Mouse (Mus musculus) adrenal gland, adult 18-20 months (tissue): Measurements from ENCODE around the gene Fbxw2. TPM values are rescaled to one million over a fixed set of nuclear protein-coding genes. Genes with fewer than 3 reads are reported as not detected.
"Not testable (repeated sequence)": the region's sequence is repeated elsewhere in the genome, so short reads cannot be mapped to it uniquely, and the experiment has no call there.

Experiments
- DNase-seq, 2 experiments: peaks; one replicate each; pipeline ENCODE4 v3.0.0; 2021 to 2022; ENCODE audit warnings: low spot score in 2 of 2
- total RNA-seq, 2 experiments: library from RNA; stranded (reverse); gene quantifications; 1 replicate in 1 of 2; 2 replicates in 1 of 2; pipeline ENCODE4 v1.2.3; 2021

The Fbxw2 gene
- total RNA-seq, 2 experiments from 2014 or later: 66.5 to 68.9 TPM

GRCm38 (mm10) chr2:34815893-34816292 is 10.2 kb downstream of the Fbxw2 start:
- not testable (repeated sequence) for DNase-seq

GRCm38 (mm10) chr2:34812706-34813105 is 13.4 kb downstream of the Fbxw2 start:
- no peak for DNase-seq

GRCm38 (mm10) chr2:34810775-34811174 is 15.3 kb downstream of the Fbxw2 start:
- no peak for DNase-seq

GRCm38 (mm10) chr2:34809568-34809967 is 16.5 kb downstream of the Fbxw2 start:
- no peak for DNase-seq

GRCm38 (mm10) chr2:34808057-34808456 is 18.1 kb downstream of the Fbxw2 start:
- no peak for DNase-seq

- no peak for DNase-seq
Observed at GRCm38 (mm10) chr2:34805364-34805950, 20.7 kb downstream of the Fbxw2 start.

- DNase-seq: no peak
Observed at GRCm38 (mm10) chr2:34804815-34805214, 21.3 kb downstream of the Fbxw2 start.

GRCm38 (mm10) chr2:34804172-34804571 is 21.9 kb downstream of the Fbxw2 start:
- DNase-seq: no peak

- DNase-seq: no peak
Observed at GRCm38 (mm10) chr2:34803746-34804145, 22.4 kb downstream of the Fbxw2 start.

- peak in 1 of 2 experiments; percentile 33 for DNase-seq
Observed at GRCm38 (mm10) chr2:34802565-34803245, 23.4 kb downstream of the Fbxw2 start.

GRCm38 (mm10) chr2:34801516-34802482 is 24.3 kb downstream of the Fbxw2 start:
- peak; percentile 90 to 94 for DNase-seq

GRCm38 (mm10) chr2:34800371-34800770 is 25.7 kb downstream of the Fbxw2 start:
- no peak for DNase-seq

GRCm38 (mm10) chr2:34799357-34800256 is 26.5 kb downstream of the Fbxw2 start, which contains the start of gene Rabepk:
Rabepk (minus strand) TSS chr2:34799912.
- peak; percentile 70 to 80 for DNase-seq

GRCm38 (mm10) chr2:34795426-34795825 is 30.7 kb downstream of the Fbxw2 start:
- no peak for DNase-seq

- DNase-seq: no peak
Observed at GRCm38 (mm10) chr2:34794511-34794910, 31.6 kb downstream of the Fbxw2 start.

GRCm38 (mm10) chr2:34792543-34792942 is 33.6 kb downstream of the Fbxw2 start:
- DNase-seq: not testable (repeated sequence)

- no peak for DNase-seq
Observed at GRCm38 (mm10) chr2:34790282-34790681, 35.8 kb downstream of the Fbxw2 start.

- DNase-seq: peak; percentile 50 to 51
Observed at GRCm38 (mm10) chr2:34784085-34784484, 42.0 kb downstream of the Fbxw2 start.

GRCm38 (mm10) chr2:34783064-34784020 is 42.8 kb downstream of the Fbxw2 start:
- DNase-seq: no peak
